ENCODE assay signal across 11 mouse cellular contexts in genomic region chr10:18999427-18999826, GRCm38 (mm10). TPM values are rescaled to one million over a fixed set of nuclear protein-coding genes. Genes with fewer than 3 reads are reported as not detected.
DNase-seq lines count a peak whose midpoint lies in the region; ATAC-seq and TF ChIP-seq lines count a peak whose summit lies in the region.
"Had no signal": no experiment of that assay in that cellular context is flagged by ENCODE, and none has a peak within 500 bp of the region (broad histone marks: within the 10 kb centered on the region; RNA-seq: fewer than 3 reads in every experiment).

No protein-coding gene starts in this region.

- WGBS in hindbrain, embryonic 11.5 days: 84% methylated on average over 2 of the region's 2 CpGs
- WGBS in hindbrain, embryonic 12.5 days: 77% methylated on average over 2 of the region's 2 CpGs
- WGBS in midbrain, embryonic 11.5 days: 89% methylated on average over 2 of the region's 2 CpGs

- no peaks in the 10 kb centered on the region for H3K9me3 ChIP-seq in hindbrain, embryonic 11.5 days (ENCODE audit: control insufficient read depth, low read length)
- no peaks in the 10 kb centered on the region for H3K9me3 ChIP-seq in hindbrain, embryonic 12.5 days (replicated peaks)
- peaks cover 8% of the 10 kb centered on the region for H3K9me3 ChIP-seq in CH12.LX (replicated peaks; ENCODE audit: low read length)
- H3K9me3 ChIP-seq in midbrain, embryonic 11.5 days (ENCODE audit: control insufficient read depth, low read length): no peaks in the 10 kb centered on the region
- H3K9me3 ChIP-seq: embryonic facial prominence, embryonic 15.5 days; stomach, embryonic 15.5 days had no signal

- TF ChIP-seq CTCF in CH12.LX (conservative IDR thresholded peaks at IDR 0.05 in 1 of 2, IDR thresholded peaks at IDR 0.05 in 1 of 2; ENCODE audit: low read depth in 2 of 2, low read length in 2 of 2): peak; percentile 52 to 85

- no peak overlapping the region for H3K27ac ChIP-seq in hindbrain, embryonic 11.5 days (ENCODE audit: low read depth, low read length)
- no peak overlapping the region for H3K27ac ChIP-seq in hindbrain, embryonic 12.5 days
- 0 out of 2 replicates have a peak overlapping the region, but pooled peaks have one; percentile 36 for H3K27ac ChIP-seq in CH12.LX (ENCODE audit: insufficient read depth, low read depth)
- no peak overlapping the region for H3K27ac ChIP-seq in midbrain, embryonic 11.5 days (ENCODE audit: low read depth, low read length)
- H3K27ac ChIP-seq: embryonic facial prominence, embryonic 15.5 days; stomach, embryonic 15.5 days had no signal

- dilution Hi-C loops in CH12.LX (cut with MboI; ENCODE audit: extremely low pct_ligation_motif_present, extremely low pct_unique_long_range_greater_than_20kb, low sequenced_read_pairs): no loop called here

- H3K36me3 ChIP-seq in hindbrain, embryonic 11.5 days (ENCODE audit: control insufficient read depth, insufficient read depth, low read length): no peaks in the 10 kb centered on the region
- H3K36me3 ChIP-seq in hindbrain, embryonic 12.5 days: peaks cover 25% of the 10 kb centered on the region
- peaks cover 40 to 54% of the 10 kb centered on the region in 2 experiments for H3K36me3 ChIP-seq in CH12.LX (replicated peaks in 1 of 2; ENCODE audit: control insufficient read depth in 1 of 2, insufficient read depth in 1 of 2, low read length in 1 of 2)
- H3K36me3 ChIP-seq in midbrain, embryonic 11.5 days (ENCODE audit: control insufficient read depth, insufficient read depth, low read length): no peaks in the 10 kb centered on the region

- ATAC-seq in hindbrain, embryonic 11.5 days (ENCODE audit: low FRiP score): no peak
- ATAC-seq in hindbrain, embryonic 12.5 days (ENCODE audit: low FRiP score): no peak
- ATAC-seq in neutrophil, adult 5-6 weeks (ENCODE audit: extremely low read depth, insufficient number of reproducible peaks, low FRiP score, poor library complexity, severe bottlenecking): peak; percentile 24; the same call in 1 of the 2 replicates
- ATAC-seq in midbrain, embryonic 11.5 days (ENCODE audit: low FRiP score): no peak

- peak; percentile 74 for TF ChIP-seq RAD21 in CH12.LX (IDR thresholded peaks at IDR 0.05; ENCODE audit: low read depth, low read length)

- H3K4me1 ChIP-seq in hindbrain, embryonic 11.5 days (replicated peaks; ENCODE audit: control insufficient read depth, insufficient read depth, low read length): no peaks in the 10 kb centered on the region
- H3K4me1 ChIP-seq in hindbrain, embryonic 12.5 days: no peaks in the 10 kb centered on the region
- peaks cover 35 to 70% of the 10 kb centered on the region in 2 experiments for H3K4me1 ChIP-seq in CH12.LX (ENCODE audit: control insufficient read depth in 1 of 2, insufficient read depth in 2 of 2)
- no peaks in the 10 kb centered on the region for H3K4me1 ChIP-seq in midbrain, embryonic 11.5 days (ENCODE audit: control insufficient read depth, insufficient read depth, low read length)
- H3K4me1 ChIP-seq: embryonic facial prominence, embryonic 15.5 days; stomach, embryonic 15.5 days had no signal

- no peak for TF ChIP-seq POLR2A in CH12.LX (IDR thresholded peaks at IDR 0.05; ENCODE audit: low read depth, low read length)

- DNase-seq in hindbrain, embryonic 11.5 days (ENCODE audit: low spot score): peak; percentile 10
- peak; percentile 76 for DNase-seq in CH12.LX (ENCODE audit: extremely low read depth)
- DNase-seq in forelimb bud, embryonic 11.5 days (ENCODE audit: low read depth, low spot score): peak; percentile 20
- no peak for DNase-seq in midbrain, embryonic 11.5 days (ENCODE audit: low spot score, missing footprints)
- DNase-seq in frontal cortex, postnatal 14 days (ENCODE audit: low spot score in 2 of 2): no peak
- no peak for DNase-seq in layer of hippocampus, adult 8-10 months (ENCODE audit: low spot score in 2 of 2)
- DNase-seq: left cerebral cortex, postnatal 4 days had no signal

- no peak overlapping the region for H3K4me3 ChIP-seq in hindbrain, embryonic 11.5 days (ENCODE audit: low read depth, low read length)
- no peak overlapping the region for H3K4me3 ChIP-seq in hindbrain, embryonic 12.5 days
- H3K4me3 ChIP-seq in CH12.LX (replicated peaks in 1 of 3; ENCODE audit: low read depth in 2 of 3, low read length in 2 of 3, poor library complexity in 1 of 3): no peak overlapping the region
- H3K4me3 ChIP-seq in midbrain, embryonic 11.5 days (ENCODE audit: low read depth, low read length): no peak overlapping the region
- H3K4me3 ChIP-seq: embryonic facial prominence, embryonic 15.5 days; stomach, embryonic 15.5 days had no signal

- H3K4me2 ChIP-seq in hindbrain, embryonic 11.5 days (replicated peaks; ENCODE audit: low read depth, low read length): no peak overlapping the region
- H3K4me2 ChIP-seq in hindbrain, embryonic 12.5 days (replicated peaks): no peak overlapping the region
- H3K4me2 ChIP-seq in CH12.LX (ENCODE audit: insufficient read depth, low read depth, poor library complexity, severe bottlenecking): no peak overlapping the region
- no peak overlapping the region for H3K4me2 ChIP-seq in midbrain, embryonic 11.5 days
- H3K4me2 ChIP-seq: embryonic facial prominence, embryonic 15.5 days; stomach, embryonic 15.5 days had no signal

- no peaks in the 10 kb centered on the region for H3K27me3 ChIP-seq in hindbrain, embryonic 11.5 days (ENCODE audit: control insufficient read depth, insufficient read depth, low read length)
- H3K27me3 ChIP-seq in hindbrain, embryonic 12.5 days: no peaks in the 10 kb centered on the region
- H3K27me3 ChIP-seq in CH12.LX (replicated peaks): no peaks in the 10 kb centered on the region
- H3K27me3 ChIP-seq in midbrain, embryonic 11.5 days (ENCODE audit: control insufficient read depth, insufficient read depth, low read length): no peaks in the 10 kb centered on the region
- H3K27me3 ChIP-seq: embryonic facial prominence, embryonic 15.5 days; stomach, embryonic 15.5 days had no signal

- H3K79me2 ChIP-seq in CH12.LX (replicated peaks; ENCODE audit: control insufficient read depth, extremely low read depth, insufficient read depth, poor library complexity, severe bottlenecking): peaks cover 36% of the 10 kb centered on the region

- TF ChIP-seq EP300 in CH12.LX (IDR thresholded peaks at IDR 0.05; ENCODE audit: low read length): no peak

- no peak overlapping the region for H3K9ac ChIP-seq in hindbrain, embryonic 11.5 days (ENCODE audit: low read depth, low read length)
- H3K9ac ChIP-seq in hindbrain, embryonic 12.5 days: no peak overlapping the region
- no peak overlapping the region for H3K9ac ChIP-seq in CH12.LX (ENCODE audit: insufficient read depth, low read depth)
- H3K9ac ChIP-seq in midbrain, embryonic 11.5 days (ENCODE audit: low read length): no peak overlapping the region
- H3K9ac ChIP-seq: embryonic facial prominence, embryonic 15.5 days; stomach, embryonic 15.5 days had no signal

- in situ Hi-C loops in CH12.LX (cut with MboI; ENCODE audit: low pct_ligation_motif_present, low pct_unique_long_range_greater_than_20kb, low sequenced_read_pairs): loop anchor here (5.0 kb wide), 1 partner anchor 42 kb away; no protein-coding TSS in a partner anchor

TF ChIP-seq in CH12.LX, 34 proteins besides CTCF, POLR2A, EP300 and RAD21:
- peak; percentile 33; the same call in 1 of the 2 replicates for TF ChIP-seq ZC3H11A (IDR thresholded peaks at IDR 0.05; ENCODE audit: low read depth, low read length)
- TF ChIP-seq BHLHE40 (IDR thresholded peaks at IDR 0.05; ENCODE audit: low read depth, low read length): peak; percentile 50
- no peak for TF ChIP-seq ZNF384 (IDR thresholded peaks at IDR 0.05; ENCODE audit: low read depth, low read length)
- TF ChIP-seq MEF2A (IDR thresholded peaks at IDR 0.05; ENCODE audit: borderline replicate concordance, low read depth, low read length): peak; percentile 29; the same call in 1 of the 2 replicates
- 0 out of 2 replicates have a peak, but pooled peaks have one; percentile 21 for TF ChIP-seq TCF12 (IDR thresholded peaks at IDR 0.05; ENCODE audit: low read depth, low read length)
- no peak; the same call in 1 of the 2 replicates for TF ChIP-seq CHD2 (IDR thresholded peaks at IDR 0.05; ENCODE audit: low read length)
- peak; percentile 41; the same call in 1 of the 2 replicates for TF ChIP-seq IRF4 (IDR thresholded peaks at IDR 0.05; ENCODE audit: low read depth, low read length)
- TF ChIP-seq POLR2AphosphoS2 (IDR thresholded peaks at IDR 0.05; ENCODE audit: low read depth, low read length): peak; percentile 94
- TF ChIP-seq SMC3 (IDR thresholded peaks at IDR 0.05; ENCODE audit: low read depth, low read length): peak; percentile 89

RNA-seq across cellular contexts. Expression of gene Tnfaip3, which starts 16.0 kb away (rescaled TPM):
- 1.4 and 2.0 TPM in 2 replicates for polyA plus RNA-seq in hindbrain, embryonic 11.5 days (2014; fragmentation: Nextera tagmentation; extraction: Ambion mirVana)
- 2.0 and 2.9 TPM in 2 replicates for polyA plus RNA-seq in hindbrain, embryonic 12.5 days (2016; fragmentation: Nextera tagmentation; extraction: Ambion mirVana)
- total RNA-seq in CH12.LX (2012; rRNA removed) (65.3 and 95.3 TPM in 2 replicates), CH12.LX (2014; rRNA removed) (38.8 and 51.7 TPM in 2 replicates)
- polyA plus RNA-seq in CH12.LX (2012; ENCODE audit: insufficient read length, low read depth): 21.4 and 24.6 TPM in 2 replicates
- 75.9 and 93.0 TPM in 2 replicates for total RNA-seq in neutrophil, adult 5-6 weeks (2017)
- 1.2 and 1.4 TPM in 2 replicates for polyA plus RNA-seq in midbrain, embryonic 11.5 days (2014; fragmentation: Nextera tagmentation; extraction: Ambion mirVana)
- 1 to 10 TPM; 6.0 to 7.1 (median 6.4) TPM for total RNA-seq in layer of hippocampus, adult 8-10 months (2022)

Comparison
In these comparisons a context has a peak if more than half of its experiments do, and no peak if none do; other contexts are left out.
1. DNase-seq: peak in hindbrain, embryonic 11.5 days (single experiment), CH12.LX (single experiment) and forelimb bud, embryonic 11.5 days (single experiment); none in midbrain, embryonic 11.5 days (single experiment), frontal cortex, postnatal 14 days (0 of 2) and layer of hippocampus, adult 8-10 months (0 of 2).